Mouse (Mus musculus) liver, embryonic 14.5 days (tissue): Measurements from ENCODE around the gene Olfr1158. TPM values are rescaled to one million over a fixed set of nuclear protein-coding genes. Genes with fewer than 3 reads are reported as not detected.

Source experiments
- ATAC-seq: fragments of 200-750 bp; cut with Nextera tagmentation; 2 replicates; pipeline ENCODE4 v1.8.0; 2017; ENCODE audit warnings: moderate number of reproducible peaks, mild to moderate bottlenecking, moderate library complexity; ENCODE audit not compliant: insufficient read depth
- DNase-seq, 3 experiments: peaks; one replicate each; pipeline ENCODE4 v3.0.0-alpha.2; 2012 to 2013; ENCODE audit warnings: low read depth in 3 of 3, low spot score in 3 of 3
- H3K27ac ChIP-seq: fragments of 300-500 bp; sonication (generic); 2 replicates; pipeline ENCODE4 v1.5.1; 2014; ENCODE audit warnings: moderate library complexity, mild to moderate bottlenecking, control low read depth, inconsistent platforms
- H3K27me3 ChIP-seq: fragments of 300-500 bp; sonication (generic); 2 replicates; pipeline ENCODE4 v1.6.1; 2014; ENCODE audit warnings: mild to moderate bottlenecking, low read length, moderate library complexity; ENCODE audit not compliant: control insufficient read depth, insufficient read depth
- H3K36me3 ChIP-seq: fragments of 300-500 bp; sonication (generic); replicated peaks from 2 replicates; pipeline ENCODE4 v1.6.1; 2014; ENCODE audit warnings: low read depth; ENCODE audit not compliant: control insufficient read depth, insufficient read depth
- H3K4me1 ChIP-seq, 2 experiments: fragments of 200-500 bp in 1 of 2; fragments of 300-500 bp in 1 of 2; sonication (generic) in 1 of 2; replicated peaks; 2 replicates each; pipeline ENCODE4 v1.6.1; 2012 to 2014; ENCODE audit warnings: antibody characterized with exemption in 1 of 2, inconsistent platforms in 1 of 2, low read length in 1 of 2; ENCODE audit not compliant: control insufficient read depth in 2 of 2, insufficient read depth in 2 of 2
- H3K4me2 ChIP-seq: fragments of 300-500 bp; sonication (generic); 2 replicates; pipeline ENCODE4 v1.6.1; 2014; ENCODE audit warnings: low read depth, mild to moderate bottlenecking, control low read depth, moderate library complexity
- H3K4me3 ChIP-seq, 2 experiments: fragments of 200-500 bp in 1 of 2; fragments of 300-500 bp in 1 of 2; sonication (generic) in 1 of 2; 2 replicates each; pipeline ENCODE4 v1.5.1; 2012 to 2014; ENCODE audit warnings: low read depth in 2 of 2, low read length in 2 of 2, mild to moderate bottlenecking in 2 of 2, control low read depth in 1 of 2, inconsistent platforms in 1 of 2, moderate library complexity in 1 of 2; ENCODE audit not compliant: insufficient read depth in 1 of 2
- H3K9ac ChIP-seq: fragments of 300-500 bp; sonication (generic); replicated peaks from 2 replicates; pipeline ENCODE4 v1.6.1; 2014; ENCODE audit warnings: mild to moderate bottlenecking, control low read depth, moderate library complexity
- H3K9me3 ChIP-seq: fragments of 300-500 bp; sonication (generic); 2 replicates; pipeline ENCODE4 v1.6.1; 2016; ENCODE audit warnings: low read length, mixed read lengths; ENCODE audit not compliant: control insufficient read depth
- CTCF ChIP-seq: IDR thresholded peaks from 2 replicates; pipeline ENCODE4 v1.5.1; 2016; ENCODE audit warnings: antibody characterized with exemption, low read depth, control low read depth
- EP300 ChIP-seq: IDR thresholded peaks from 2 replicates; pipeline ENCODE4 v1.6.1; 2016; ENCODE audit warnings: antibody characterized with exemption, low read depth
- WGBS: fragments of 180-500 bp; shearing (Covaris S2); extraction: QIAGEN DNeasy Blood & Tissue Kit; methylation state at CpG from one replicate; pipeline ENCODE4 v1.1.7; 2014; ENCODE audit not compliant: insufficient replicate concordance; 5-methylcytosine and 5-hydroxymethylcytosine counted together
- polyA plus RNA-seq, 2 experiments: library from polyadenylated mRNA; depleted of rRNA in 1 of 2; stranded (reverse) in 1 of 2; unstranded in 1 of 2; fragments of >200 nt; fragmentation: Nextera tagmentation in 1 of 2; extraction: Ambion mirVana in 1 of 2; gene quantifications; 2 replicates each; pipeline versions ENCODE4 v1.2.1 to v1.2.3; 2012 to 2014

The Olfr1158 gene
- polyA plus RNA-seq (2012; rRNA removed) (not detected in 2 replicates), polyA plus RNA-seq (2014; fragmentation: Nextera tagmentation; extraction: Ambion mirVana) (not detected in 2 replicates)

DNA sequence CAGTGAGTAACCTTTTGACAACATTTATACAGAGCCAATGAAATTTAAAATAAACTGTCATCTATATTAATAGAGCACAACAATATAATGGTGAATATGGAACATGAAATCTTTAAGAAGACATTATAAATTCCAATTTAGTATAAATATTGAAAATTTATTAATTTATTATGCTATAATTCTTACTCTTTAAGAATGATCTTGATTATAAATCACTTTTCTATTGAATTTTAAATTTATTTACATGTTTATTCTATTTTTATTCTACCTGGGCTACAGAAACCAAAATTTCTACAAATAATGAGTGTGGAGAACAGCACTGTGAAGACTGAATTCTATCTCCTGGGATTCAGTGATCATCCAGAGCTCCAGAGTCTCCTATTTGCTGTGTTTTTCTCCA lies at the start of gene Olfr1158:
Olfr1158 (plus strand) TSS at position 301 of the 400 bp plus-strand sequence.
- Histone ChIP-seq H3K9me3 (no peaks in the 10 kb centered on the region), H3K4me2 (no peak within 1 kb of the TSS), H3K9ac (no peak within 1 kb of the TSS), H3K27ac (no peak within 1 kb of the TSS), H3K4me3 (no peak within 1 kb of the TSS), H3K36me3 (no peaks in the 10 kb centered on the region), H3K4me1 (no peaks in the 10 kb centered on the region), H3K27me3 (no peaks in the 10 kb centered on the region)
- TF ChIP-seq EP300 (no peak), CTCF (no peak)
- no peak for ATAC-seq
- no peak for DNase-seq

DNA sequence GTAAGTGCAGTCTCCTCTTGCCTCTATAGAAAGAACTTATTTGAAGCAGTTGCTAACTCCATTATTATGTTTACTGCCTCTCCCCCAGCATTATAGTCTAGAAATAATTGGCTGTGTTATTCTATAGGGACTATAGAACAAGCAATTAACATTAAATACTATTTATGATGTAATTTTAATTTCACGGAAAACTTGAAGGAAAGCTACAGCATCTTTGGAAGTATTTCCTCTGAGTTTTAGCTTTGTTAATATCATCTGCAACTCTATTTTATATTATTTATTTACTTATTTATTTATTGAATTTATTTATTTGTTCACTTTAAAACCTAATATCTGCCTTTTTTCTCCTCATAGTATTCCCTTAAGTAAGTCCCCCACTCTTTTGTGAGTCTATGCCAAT lies 44.9 kb upstream of the Olfr1158 start, which contains the start of gene Olfr1155:
Olfr1155 (minus strand) TSS at position 101 of the 400 bp plus-strand sequence.
- Histone ChIP-seq H3K4me3 (no peak within 1 kb of the TSS), H3K9me3 (no peaks in the 10 kb centered on the region), H3K9ac (no peak within 1 kb of the TSS), H3K27me3 (no peaks in the 10 kb centered on the region), H3K27ac (no peak within 1 kb of the TSS), H3K4me1 (no peaks in the 10 kb centered on the region), H3K4me2 (no peak within 1 kb of the TSS), H3K36me3 (no peaks in the 10 kb centered on the region)
- 86% methylated on average over 1 of the region's 1 CpGs for WGBS
- no peak for ATAC-seq
- TF ChIP-seq EP300 = no peak
- TF ChIP-seq CTCF = no peak
- no peak for DNase-seq

DNA sequence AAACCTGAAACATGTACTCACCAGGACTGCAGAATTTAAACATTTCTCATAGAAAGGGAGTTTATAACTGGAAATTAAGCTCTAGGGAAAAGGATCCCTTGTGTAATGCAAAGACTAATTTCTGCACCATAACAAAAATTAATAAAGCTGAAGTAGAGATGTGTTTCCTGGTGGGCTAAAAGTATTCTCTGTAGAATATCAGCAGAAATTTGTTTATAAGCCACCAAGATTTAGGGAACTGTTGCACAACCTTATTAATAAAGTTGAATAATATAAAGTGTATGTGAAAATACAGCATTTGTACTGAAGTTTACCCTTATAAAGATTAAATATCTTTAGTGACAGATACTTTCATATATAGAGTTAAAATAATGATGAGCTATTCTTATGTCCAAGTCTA lies 36.9 kb upstream of the Olfr1158 start, which contains the start of gene Olfr1156:
Olfr1156 (minus strand) TSS at position 101 of the 400 bp plus-strand sequence.
- Histone ChIP-seq H3K27me3 (no peaks in the 10 kb centered on the region), H3K4me3 (no peak within 1 kb of the TSS), H3K27ac (no peak within 1 kb of the TSS), H3K9ac (no peak within 1 kb of the TSS), H3K36me3 (no peaks in the 10 kb centered on the region), H3K9me3 (no peaks in the 10 kb centered on the region), H3K4me2 (no peak within 1 kb of the TSS), H3K4me1 (no peaks in the 10 kb centered on the region)
- ATAC-seq = no peak
- no peak for TF ChIP-seq CTCF
- TF ChIP-seq EP300 = no peak
- no peak for DNase-seq

DNA sequence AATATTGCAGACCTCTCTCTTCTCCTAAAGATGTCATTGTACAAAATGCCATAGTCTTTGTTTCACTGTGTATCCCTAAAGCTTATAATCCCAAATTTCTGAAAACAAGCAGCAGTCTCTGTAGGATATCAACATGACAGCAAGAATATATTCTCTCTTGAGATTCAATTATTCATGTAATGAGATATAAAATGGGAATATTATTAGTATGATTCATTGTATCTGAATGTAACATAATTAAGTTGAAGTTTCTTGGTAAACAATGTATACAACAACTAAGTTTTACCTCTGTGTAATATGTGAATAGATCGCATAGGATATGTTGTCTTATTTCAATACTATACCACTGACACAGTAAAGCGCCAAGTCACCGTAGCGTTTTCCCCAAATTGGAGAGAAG lies 21.7 kb upstream of the Olfr1158 start, which contains the start of gene Olfr1157:
Olfr1157 (minus strand) TSS at position 101 of the 400 bp plus-strand sequence.
- no peak within 1 kb of the TSS for H3K9ac ChIP-seq
- no peak within 1 kb of the TSS for H3K27ac ChIP-seq
- no peak within 1 kb of the TSS for H3K4me3 ChIP-seq
- H3K9me3 ChIP-seq = no peaks in the 10 kb centered on the region
- WGBS = 81% methylated on average over 4 of the region's 4 CpGs
- H3K4me1 ChIP-seq = no peaks in the 10 kb centered on the region
- ATAC-seq (no peak), DNase-seq (no peak)
- H3K27me3 ChIP-seq = no peaks in the 10 kb centered on the region
- no peak within 1 kb of the TSS for H3K4me2 ChIP-seq
- TF ChIP-seq EP300 (no peak), CTCF (no peak)
- no peaks in the 10 kb centered on the region for H3K36me3 ChIP-seq

DNA sequence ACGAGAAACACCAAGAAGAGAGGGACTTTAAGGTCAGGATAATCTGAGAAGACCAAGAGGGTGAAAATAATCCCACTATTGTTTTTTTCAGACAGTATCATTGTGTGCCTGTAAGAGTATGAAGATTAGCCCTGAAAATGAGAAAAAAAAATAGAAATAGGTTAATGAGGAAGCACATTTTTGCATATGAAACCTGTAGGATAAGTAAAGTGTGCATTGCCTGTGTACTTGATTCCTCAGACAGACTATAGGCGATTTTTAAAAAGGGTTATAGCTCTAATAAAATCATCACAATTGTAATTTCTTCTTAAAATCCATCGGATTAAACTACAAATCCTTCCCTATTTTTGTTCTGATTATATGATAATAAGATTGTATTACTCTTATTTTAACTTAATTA lies 15.3 kb upstream of the Olfr1158 start, which contains the start of gene Olfr74:
Olfr74 (minus strand) TSS at position 101 of the 400 bp plus-strand sequence.
- Histone ChIP-seq H3K4me3 (no peak within 1 kb of the TSS), H3K36me3 (no peaks in the 10 kb centered on the region), H3K9me3 (no peaks in the 10 kb centered on the region), H3K27me3 (no peaks in the 10 kb centered on the region), H3K27ac (no peak within 1 kb of the TSS), H3K4me1 (no peaks in the 10 kb centered on the region), H3K9ac (no peak within 1 kb of the TSS), H3K4me2 (no peak within 1 kb of the TSS)
- ATAC-seq (no peak), DNase-seq (no peak)
- 44% methylated on average over 3 of the region's 3 CpGs for WGBS
- TF ChIP-seq CTCF (no peak), EP300 (no peak)
